Mouse (Mus musculus): ENCODE data around the gene Rptor. TPM values are rescaled to one million over a fixed set of nuclear protein-coding genes. Genes with fewer than 3 reads are reported as not detected.

The Rptor gene
- polyA plus RNA-seq, 1 experiment from 2014 or later, result 13.2 TPM

GRCm38 (mm10) chr11:119948305-119948704 lies 345.6 kb downstream of the Rptor start:
- no peak overlapping the region for H3K9ac ChIP-seq (ENCODE audit: low read depth, low read length)
- no peak for ATAC-seq (replicated peaks; ENCODE audit: low FRiP score)
- H3K4me1 ChIP-seq (replicated peaks; ENCODE audit: control insufficient read depth, insufficient read depth, low read length), result peaks cover 7% of the 10 kb centered on the region

GRCm38 (mm10) chr11:119948803-119949202 lies 346.1 kb downstream of the Rptor start:
- Histone ChIP-seq H3K9ac (ENCODE audit: low read depth, low read length) (no peak overlapping the region), H3K4me1 (replicated peaks; ENCODE audit: control insufficient read depth, insufficient read depth, low read length) (peaks cover 4% of the 10 kb centered on the region; the same call in 1 of the 2 replicates), H3K36me3 (ENCODE audit: control insufficient read depth, insufficient read depth, low read length) (no peaks in the 10 kb centered on the region), H3K4me2 (no peak overlapping the region), H3K9me3 (ENCODE audit: control insufficient read depth, low read length) (no peaks in the 10 kb centered on the region), H3K27me3 (replicated peaks; ENCODE audit: control insufficient read depth, insufficient read depth, low read length) (no peaks in the 10 kb centered on the region), H3K4me3 (ENCODE audit: low read depth, low read length) (no peak overlapping the region), H3K27ac (ENCODE audit: low read depth, low read length) (no peak overlapping the region)
- ATAC-seq (replicated peaks; ENCODE audit: low FRiP score) (no peak), DNase-seq (ENCODE audit: low spot score) (no peak)
- WGBS, result 92% methylated on average over 2 of the region's 2 CpGs

More at GRCm38 (mm10) chr11:119948305-119948704, 345.6 kb downstream of the Rptor start:
- DNase-seq (ENCODE audit: low spot score), result no peak
- Histone ChIP-seq H3K27ac (ENCODE audit: low read depth, low read length) (no peak overlapping the region), H3K4me3 (ENCODE audit: low read depth, low read length) (no peak overlapping the region), H3K27me3 (replicated peaks; ENCODE audit: control insufficient read depth, insufficient read depth, low read length) (no peaks in the 10 kb centered on the region), H3K4me2 (no peak overlapping the region), H3K9me3 (ENCODE audit: control insufficient read depth, low read length) (no peaks in the 10 kb centered on the region), H3K36me3 (ENCODE audit: control insufficient read depth, insufficient read depth, low read length) (no peaks in the 10 kb centered on the region)
- WGBS, result 68% methylated on average over 4 of the region's 4 CpGs

Other genes starting within 250 kb of the Rptor start
- 4.4 and 5.8 TPM in 2 replicates for gene Sgsh, start 247.4 kb upstream of the Rptor start, polyA plus RNA-seq (2014; fragmentation: Nextera tagmentation; extraction: Ambion mirVana)
- gene Slc26a11, start 247.3 kb upstream of the Rptor start, polyA plus RNA-seq (2014; fragmentation: Nextera tagmentation; extraction: Ambion mirVana), result 4.3 and 5.1 TPM in 2 replicates
- 7.6 and 8.0 TPM in 2 replicates for gene Rnf213, start 209.8 kb upstream of the Rptor start, polyA plus RNA-seq (2014; fragmentation: Nextera tagmentation; extraction: Ambion mirVana)
- gene Endov, start 111.6 kb upstream of the Rptor start, polyA plus RNA-seq (2014; fragmentation: Nextera tagmentation; extraction: Ambion mirVana), result 13.2 and 14.2 TPM in 2 replicates
- 0.23 and 0.34 TPM in 2 replicates for gene Nptx1, start 55.2 kb upstream of the Rptor start, polyA plus RNA-seq (2014; fragmentation: Nextera tagmentation; extraction: Ambion mirVana)

Data from liver, embryonic 11.5 days (tissue).